Mouse (Mus musculus): ENCODE measurements around the gene Krtap28-13.

DNA sequence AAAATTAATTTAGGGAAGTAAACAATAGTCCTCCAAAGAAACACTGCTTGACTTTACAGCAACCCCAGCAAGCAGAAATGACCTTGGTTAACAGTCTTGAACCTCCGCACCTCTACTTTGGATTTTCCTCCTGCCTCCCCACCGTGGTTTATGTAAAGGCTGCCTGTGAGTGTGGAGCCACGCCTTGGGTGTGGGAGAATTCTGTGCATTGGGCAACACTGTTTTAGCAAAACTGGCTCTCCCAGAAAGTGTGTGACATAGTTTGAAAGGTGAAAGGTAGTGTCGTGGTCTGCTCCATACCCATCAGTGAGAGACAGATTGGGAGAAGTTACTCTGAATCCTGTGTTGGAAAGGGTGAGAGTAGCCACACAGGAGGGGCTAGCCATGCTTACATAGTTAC is 21.6 kb upstream of the Krtap28-13 start:
- no peak for TF ChIP-seq CTCF (IDR thresholded peaks at IDR 0.05; ENCODE audit: borderline replicate concordance, extremely low read depth, insufficient read depth, insufficient read length)
- no peak for TF ChIP-seq POLR2A (IDR thresholded peaks at IDR 0.05; ENCODE audit: borderline replicate concordance, extremely low read depth, insufficient read depth, insufficient read length, poor library complexity, severe bottlenecking)

Data from brain, embryonic 14.5 days (tissue).